Comparison of ENCODE assay signal across 30 mouse cellular contexts in the genomic region with DNA sequence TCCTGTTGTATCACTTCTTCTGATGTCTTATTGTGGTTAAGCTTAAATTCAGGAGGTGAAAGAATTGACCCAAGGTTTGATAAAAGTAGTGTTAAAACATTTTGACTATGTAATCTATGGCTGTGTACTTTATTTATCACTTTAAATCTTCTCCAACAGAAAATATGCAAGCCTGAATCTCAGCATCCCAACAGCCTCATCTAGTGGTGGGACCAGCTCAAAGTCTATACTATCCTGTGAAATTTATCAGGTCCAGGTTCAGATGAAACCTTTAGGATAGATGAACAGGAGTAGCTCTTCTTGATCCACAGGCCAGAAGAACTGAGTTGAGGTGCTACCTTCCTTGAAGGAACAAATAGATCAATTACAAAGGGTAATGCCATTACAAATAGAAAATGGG.
DNase-seq lines count a peak whose midpoint lies in the region; ATAC-seq and TF ChIP-seq lines count a peak whose summit lies in the region.
"Had no signal": no experiment of that assay in that cellular context is flagged by ENCODE, and none has a peak within 500 bp of the region (broad histone marks: within the 10 kb centered on the region; RNA-seq: fewer than 3 reads in every experiment).

No protein-coding gene starts in this region.

- no peak overlapping the region for H3K27ac ChIP-seq in midbrain, postnatal 0 days (ENCODE audit: low read depth, low read length)
- H3K27ac ChIP-seq in midbrain, embryonic 15.5 days = no peak overlapping the region
- H3K27ac ChIP-seq in stomach, postnatal 0 days (replicated peaks) = no peak overlapping the region
- H3K27ac ChIP-seq: forebrain, embryonic 13.5 days; heart, embryonic 10.5 days; heart, embryonic 15.5 days; hindbrain, embryonic 14.5 days; limb, embryonic 13.5 days had no signal

- TF ChIP-seq CTCF in midbrain, postnatal 0 days (IDR thresholded peaks at IDR 0.05) = peak; percentile 38
- TF ChIP-seq CTCF in stomach, postnatal 0 days (IDR thresholded peaks at IDR 0.05; ENCODE audit: low read depth) = peak; percentile 30

- H3K9me3 ChIP-seq in midbrain, postnatal 0 days (ENCODE audit: low read length) = no peaks in the 10 kb centered on the region
- H3K9me3 ChIP-seq in midbrain, embryonic 15.5 days = no peaks in the 10 kb centered on the region
- no peaks in the 10 kb centered on the region for H3K9me3 ChIP-seq in stomach, postnatal 0 days (ENCODE audit: control insufficient read depth, low read length)
- H3K9me3 ChIP-seq: forebrain, embryonic 13.5 days; heart, embryonic 10.5 days; heart, embryonic 15.5 days; limb, embryonic 13.5 days had no signal

- no peak overlapping the region for H3K4me2 ChIP-seq in midbrain, postnatal 0 days (ENCODE audit: low read depth, low read length, poor library complexity, severe bottlenecking)
- no peak overlapping the region for H3K4me2 ChIP-seq in midbrain, embryonic 15.5 days
- no peak overlapping the region for H3K4me2 ChIP-seq in stomach, postnatal 0 days (replicated peaks; ENCODE audit: low read depth)
- H3K4me2 ChIP-seq: forebrain, embryonic 13.5 days; heart, embryonic 15.5 days; hindbrain, embryonic 14.5 days; limb, embryonic 13.5 days; liver, embryonic 11.5 days had no signal

- ATAC-seq in midbrain, postnatal 0 days (ENCODE audit: low FRiP score) = no peak
- no peak for ATAC-seq in midbrain, embryonic 15.5 days (replicated peaks)
- ATAC-seq in stomach, postnatal 0 days (ENCODE audit: low FRiP score, low TSS enrichment) = no peak
- ATAC-seq: activated CD4-positive, CD25-positive, alpha-beta regulatory T cell, adult 4 months; CD4-positive, CD25-positive, alpha-beta regulatory T cell, adult 4 months; forebrain, embryonic 13.5 days; inflammation-experienced regulatory T-cells, adult 6 months had no signal

- no peak overlapping the region for H3K9ac ChIP-seq in midbrain, postnatal 0 days (replicated peaks; ENCODE audit: low read length, poor library complexity, severe bottlenecking)
- H3K9ac ChIP-seq in midbrain, embryonic 15.5 days = no peak overlapping the region
- H3K9ac ChIP-seq in stomach, postnatal 0 days (ENCODE audit: low read length) = no peak overlapping the region
- H3K9ac ChIP-seq: forebrain, embryonic 13.5 days; heart, embryonic 15.5 days; hindbrain, embryonic 14.5 days; limb, embryonic 13.5 days had no signal

- no peak overlapping the region for H3K4me3 ChIP-seq in midbrain, postnatal 0 days (ENCODE audit: low read depth, low read length)
- H3K4me3 ChIP-seq in midbrain, embryonic 15.5 days = no peak overlapping the region
- H3K4me3 ChIP-seq in stomach, postnatal 0 days (ENCODE audit: low read depth, low read length) = no peak overlapping the region
- H3K4me3 ChIP-seq: forebrain, embryonic 13.5 days; heart, embryonic 10.5 days; heart, embryonic 15.5 days; limb, embryonic 13.5 days had no signal

- H3K4me1 ChIP-seq in midbrain, postnatal 0 days (ENCODE audit: insufficient read depth, low read length) = no peaks in the 10 kb centered on the region
- H3K4me1 ChIP-seq in midbrain, embryonic 15.5 days = no peaks in the 10 kb centered on the region
- no peaks in the 10 kb centered on the region for H3K4me1 ChIP-seq in stomach, postnatal 0 days (replicated peaks; ENCODE audit: control insufficient read depth, insufficient read depth)
- H3K4me1 ChIP-seq: forebrain, embryonic 13.5 days; heart, embryonic 10.5 days; heart, embryonic 15.5 days; limb, embryonic 13.5 days had no signal

- no peak for TF ChIP-seq EP300 in stomach, postnatal 0 days (optimal IDR thresholded peaks at IDR 0.05)

- no peaks in the 10 kb centered on the region for H3K36me3 ChIP-seq in midbrain, postnatal 0 days (ENCODE audit: insufficient read depth, low read length)
- no peaks in the 10 kb centered on the region for H3K36me3 ChIP-seq in midbrain, embryonic 15.5 days (replicated peaks)
- H3K36me3 ChIP-seq in stomach, postnatal 0 days (ENCODE audit: control insufficient read depth, insufficient read depth, low read length) = no peaks in the 10 kb centered on the region
- H3K36me3 ChIP-seq: heart, embryonic 10.5 days; heart, embryonic 15.5 days; limb, embryonic 13.5 days had no signal

- H3K27me3 ChIP-seq in midbrain, postnatal 0 days (ENCODE audit: insufficient read depth, low read length) = no peaks in the 10 kb centered on the region
- no peaks in the 10 kb centered on the region for H3K27me3 ChIP-seq in midbrain, embryonic 15.5 days (replicated peaks)
- no peaks in the 10 kb centered on the region for H3K27me3 ChIP-seq in stomach, postnatal 0 days (ENCODE audit: control insufficient read depth, insufficient read depth, low read length)
- H3K27me3 ChIP-seq: forebrain, embryonic 13.5 days; heart, embryonic 15.5 days; limb, embryonic 13.5 days had no signal

- DNase-seq in cerebellum, adult 9-10 months = peak; percentile 48
- DNase-seq in cerebellum, postnatal 4 days (ENCODE audit: low spot score in 2 of 2) = no peak
- peak; percentile 12 for DNase-seq in layer of hippocampus, adult 11-12 months (ENCODE audit: low spot score)
- no peak for DNase-seq in layer of hippocampus, postnatal 25 days (ENCODE audit: extremely low spot score in 1 of 2, low spot score in 1 of 2)
- DNase-seq in midbrain, postnatal 0 days (ENCODE audit: low spot score) = no peak
- DNase-seq in stomach, postnatal 0 days (ENCODE audit: low spot score) = no peak
- DNase-seq in ovary, postnatal 36 days (ENCODE audit: low spot score) = no peak
- DNase-seq: adrenal gland, postnatal 10 days; gastrocnemius, postnatal 25 days; heart, adult 11 months; heart, postnatal 4 days; kidney, adult 11 months; kidney, postnatal 36 days; layer of hippocampus, adult 9-11 months; lung, postnatal 10 days; midbrain, embryonic 14.5 days; right cerebral cortex, adult 18-20 months; spleen, adult 18-20 months; thymus, adult 2 months; thymus, postnatal 36 days had no signal

Comparison
In these comparisons a context has a peak if more than half of its experiments do, and no peak if none do; other contexts are left out.
1. DNase-seq: peak in cerebellum, adult 9-10 months (single experiment) and layer of hippocampus, adult 11-12 months (single experiment); none in cerebellum, postnatal 4 days (0 of 2), layer of hippocampus, postnatal 25 days (0 of 2), midbrain, postnatal 0 days (single experiment), stomach, postnatal 0 days (single experiment) and ovary, postnatal 36 days (single experiment).